In genomic region chr11:97537580-97538089, GRCm38 (mm10) we compare ENCODE assay signal across 9 mouse cellular contexts. TPM values are rescaled to one million over a fixed set of nuclear protein-coding genes. Genes with fewer than 3 reads are reported as not detected.
DNase-seq lines count a peak whose midpoint lies in the region; ATAC-seq lines count a peak whose summit lies in the region.
"Had no signal": no experiment of that assay in that cellular context is flagged by ENCODE, and none has a peak within 500 bp of the region (broad histone marks: within the 10 kb centered on the region; RNA-seq: fewer than 3 reads in every experiment).

No protein-coding gene starts in this region.

- H3K4me1 ChIP-seq in forebrain, embryonic 11.5 days (replicated peaks; ENCODE audit: control insufficient read depth, insufficient read depth, low read length) = peaks cover 24% of the 10 kb centered on the region
- H3K4me1 ChIP-seq in limb, embryonic 15.5 days = peaks cover 46% of the 10 kb centered on the region
- peaks cover 27% of the 10 kb centered on the region for H3K4me1 ChIP-seq in liver, embryonic 12.5 days

- peak overlapping the region; percentile 65; the same call in 1 of the 2 replicates for H3K4me2 ChIP-seq in forebrain, embryonic 11.5 days (ENCODE audit: low read depth, low read length, severe bottlenecking)
- peak overlapping the region; percentile 80; the same call in 1 of the 2 replicates for H3K4me2 ChIP-seq in limb, embryonic 15.5 days
- no peak overlapping the region for H3K4me2 ChIP-seq in liver, embryonic 12.5 days

- H3K36me3 ChIP-seq in forebrain, embryonic 11.5 days (ENCODE audit: control insufficient read depth, insufficient read depth, low read length) = no peaks in the 10 kb centered on the region
- no peaks in the 10 kb centered on the region for H3K36me3 ChIP-seq in limb, embryonic 15.5 days
- H3K36me3 ChIP-seq in liver, embryonic 12.5 days = no peaks in the 10 kb centered on the region

- no peak overlapping the region for H3K27ac ChIP-seq in forebrain, embryonic 11.5 days (ENCODE audit: low read depth, low read length)
- no peak overlapping the region for H3K27ac ChIP-seq in limb, embryonic 15.5 days
- no peak overlapping the region for H3K27ac ChIP-seq in liver, embryonic 12.5 days

- no peaks in the 10 kb centered on the region for H3K9me3 ChIP-seq in forebrain, embryonic 11.5 days (ENCODE audit: control insufficient read depth, low read length)
- no peaks in the 10 kb centered on the region for H3K9me3 ChIP-seq in limb, embryonic 15.5 days
- H3K9me3 ChIP-seq in liver, embryonic 12.5 days (replicated peaks) = no peaks in the 10 kb centered on the region

- no peak overlapping the region; the same call in 1 of the 2 replicates for H3K4me3 ChIP-seq in forebrain, embryonic 11.5 days (ENCODE audit: low read depth, low read length)
- no peak overlapping the region for H3K4me3 ChIP-seq in limb, embryonic 15.5 days
- no peak overlapping the region for H3K4me3 ChIP-seq in liver, embryonic 12.5 days

- intact Hi-C loops in left cerebral cortex, postnatal 4 days (cut with DNase I) = loop anchor here (10.0 kb wide), 1 partner anchor 147 kb away; the partner anchor contains the start of gene Cisd3
- intact Hi-C loops in left cerebral cortex, postnatal 14 days (cut with DNase I) = no loop called here

- peak; percentile 49 for DNase-seq in cerebellum, adult 11 months
- DNase-seq in cerebellum, postnatal 4 days (ENCODE audit: low spot score in 2 of 2) = no peak
- DNase-seq in left cerebral cortex, postnatal 4 days = peak; percentile 43
- no peak for DNase-seq in left cerebral cortex, postnatal 14 days (ENCODE audit: low spot score in 2 of 2)
- DNase-seq in forebrain, embryonic 11.5 days (ENCODE audit: low spot score) = no peak
- no peak for DNase-seq in urinary bladder, postnatal 10 days (ENCODE audit: low spot score)

- 12% methylated on average over 12 of the region's 12 CpGs for WGBS in forebrain, embryonic 11.5 days
- WGBS in limb, embryonic 15.5 days = 32% methylated on average over 12 of the region's 12 CpGs
- WGBS in liver, embryonic 12.5 days (ENCODE audit: insufficient replicate concordance) = 27% methylated on average over 12 of the region's 12 CpGs

- no peak for ATAC-seq in forebrain, embryonic 11.5 days (replicated peaks; ENCODE audit: low FRiP score)
- no peak for ATAC-seq in limb, embryonic 15.5 days (ENCODE audit: insufficient number of reproducible peaks, low FRiP score, low TSS enrichment, low read depth)
- ATAC-seq in liver, embryonic 12.5 days = no peak

- H3K9ac ChIP-seq in forebrain, embryonic 11.5 days (ENCODE audit: low read length) = peak overlapping the region; percentile 53
- 0 out of 2 replicates have a peak overlapping the region, but pooled peaks have one; percentile 14 for H3K9ac ChIP-seq in limb, embryonic 15.5 days
- H3K9ac ChIP-seq in liver, embryonic 12.5 days = no peak overlapping the region

- peaks cover 54% of the 10 kb centered on the region for H3K27me3 ChIP-seq in forebrain, embryonic 11.5 days (ENCODE audit: control insufficient read depth, insufficient read depth, low read length)
- peaks cover 84% of the 10 kb centered on the region for H3K27me3 ChIP-seq in limb, embryonic 15.5 days
- H3K27me3 ChIP-seq in liver, embryonic 12.5 days (replicated peaks) = peaks cover 96% of the 10 kb centered on the region

RNA-seq across cellular contexts. Expression of gene 4933428G20Rik, which starts 37.5 kb away (rescaled TPM):
- total RNA-seq in left cerebral cortex, postnatal 4 days (2021) = under 1 TPM in 1 of 2 experiments, not detected in 1; 0.26 TPM
- under 1 TPM in 1 of 2 experiments, not detected in 1; 0.23 TPM for total RNA-seq in left cerebral cortex, postnatal 14 days (2021)
- polyA plus RNA-seq in forebrain, embryonic 11.5 days (2014; fragmentation: Nextera tagmentation; extraction: Ambion mirVana) = 0.17 TPM in 1 of 2 replicates, not detected in the other
- polyA plus RNA-seq in limb, embryonic 15.5 days (2015; fragmentation: Nextera tagmentation; extraction: Ambion mirVana) = 0.93 and 1.1 TPM in 2 replicates
- polyA plus RNA-seq in liver, embryonic 12.5 days (2016; fragmentation: Nextera tagmentation; extraction: Ambion mirVana) = 1.3 and 1.4 TPM in 2 replicates
- polyA plus RNA-seq: large intestine, adult 2 months had no signal

RNA-seq across cellular contexts. Expression of gene Srcin1, which starts 38.4 kb away (rescaled TPM):
- total RNA-seq in left cerebral cortex, postnatal 4 days (2021) = 100 to 1,000 TPM; 163 to 177 TPM
- total RNA-seq in left cerebral cortex, postnatal 14 days (2021) = 100 to 1,000 TPM; 341 to 382 TPM
- 3.2 and 3.7 TPM in 2 replicates for polyA plus RNA-seq in forebrain, embryonic 11.5 days (2014; fragmentation: Nextera tagmentation; extraction: Ambion mirVana)
- 0.89 and 0.92 TPM in 2 replicates for polyA plus RNA-seq in limb, embryonic 15.5 days (2015; fragmentation: Nextera tagmentation; extraction: Ambion mirVana)
- 0.01 and 0.10 TPM in 2 replicates for polyA plus RNA-seq in liver, embryonic 12.5 days (2016; fragmentation: Nextera tagmentation; extraction: Ambion mirVana)

Comparison
In these comparisons a context has a peak if more than half of its experiments do, and no peak if none do; other contexts are left out.
1. DNase-seq: peak in cerebellum, adult 11 months (single experiment) and left cerebral cortex, postnatal 4 days (single experiment); none in cerebellum, postnatal 4 days (0 of 2), left cerebral cortex, postnatal 14 days (0 of 2), forebrain, embryonic 11.5 days (single experiment) and urinary bladder, postnatal 10 days (single experiment).